Mouse (Mus musculus) thymus, adult 2 months (tissue): ENCODE results near the gene Cyp4a12b. TPM values are rescaled to one million over a fixed set of nuclear protein-coding genes. Genes with fewer than 3 reads are reported as not detected.

ENCODE experiments used
- DNase-seq: peaks from one replicate; pipeline ENCODE4 v3.0.0; 2021
- H3K27ac ChIP-seq: fragments of 200-500 bp; 2 replicates; pipeline ENCODE4 v1.5.1; 2012; ENCODE audit warnings: low read length, control low read depth; ENCODE audit not compliant: control insufficient read depth, insufficient read depth
- H3K27me3 ChIP-seq: fragments of 200-500 bp; 2 replicates; pipeline ENCODE4 v1.6.1; 2012; ENCODE audit warnings: mild to moderate bottlenecking, low read length, moderate library complexity, mixed read lengths; ENCODE audit not compliant: control insufficient read depth, insufficient read depth
- H3K36me3 ChIP-seq: fragments of 200-500 bp; 2 replicates; pipeline ENCODE4 v1.6.1; 2012; ENCODE audit warnings: mild to moderate bottlenecking, low read length, moderate library complexity; ENCODE audit not compliant: control insufficient read depth, insufficient read depth
- H3K4me1 ChIP-seq: fragments of 200-500 bp; replicated peaks from 2 replicates; pipeline ENCODE4 v1.6.1; 2012; ENCODE audit warnings: low read length; ENCODE audit not compliant: control insufficient read depth, insufficient read depth
- H3K4me3 ChIP-seq: fragments of 200-500 bp; 2 replicates; pipeline ENCODE4 v1.5.1; 2012; ENCODE audit warnings: mild to moderate bottlenecking, low read length, control low read depth, moderate library complexity; ENCODE audit not compliant: control insufficient read depth, insufficient read depth
- CTCF ChIP-seq: fragments of 200-500 bp; IDR thresholded peaks from 2 replicates; pipeline ENCODE4 v1.5.1; 2012; ENCODE audit warnings: mild to moderate bottlenecking, control low read depth, low read length, moderate library complexity, borderline replicate concordance; ENCODE audit not compliant: control insufficient read depth, poor library complexity, insufficient read depth; ENCODE audit errors: extremely low read depth
- POLR2A ChIP-seq: fragments of 200-500 bp; IDR thresholded peaks from 2 replicates; pipeline ENCODE4 v1.6.1; 2012; ENCODE audit warnings: mild to moderate bottlenecking, low read length, control low read depth, moderate library complexity; ENCODE audit not compliant: control insufficient read depth, poor library complexity, insufficient read depth; ENCODE audit errors: extremely low read depth
- WGBS: fragments of 180-500 bp; shearing (Covaris S2); methylation state at CpG from one replicate; pipeline ENCODE4 v1.1.7; 2018; 5-methylcytosine and 5-hydroxymethylcytosine counted together
- polyA plus RNA-seq: library from polyadenylated mRNA; depleted of rRNA; stranded (reverse); fragments of >200 nt; gene quantifications from 2 replicates; pipeline ENCODE4 v1.2.3, GENCODE M21; 2012; rRNA removed

Gene Cyp4a12b
- polyA plus RNA-seq, 1 experiment = 0.11 TPM

- no peak overlapping the region for H3K4me3 ChIP-seq
- H3K27ac ChIP-seq = no peak overlapping the region
- DNase-seq = no peak
- WGBS = 22% methylated on average over 6 of the region's 6 CpGs
- H3K4me1 ChIP-seq = no peaks in the 10 kb centered on the region
- TF ChIP-seq POLR2A (no peak), CTCF (no peak)
- no peaks in the 10 kb centered on the region for H3K36me3 ChIP-seq
- H3K27me3 ChIP-seq = no peaks in the 10 kb centered on the region
These were observed 69.7 kb downstream of the Cyp4a12b start for GRCm38 (mm10) chr4:115481006-115481652.

Other genes with a start within 250 kb of the Cyp4a12b start
- gene Cyp4a29, start 169.5 kb upstream of the Cyp4a12b start, polyA plus RNA-seq = not detected in 2 replicates
- gene Cyp4a12a, start 112.6 kb upstream of the Cyp4a12b start, polyA plus RNA-seq = 0.12 TPM in 1 of 2 replicates, not detected in the other
- not detected in 2 replicates for gene Cyp4a30b, start 41.0 kb downstream of the Cyp4a12b start, polyA plus RNA-seq
- gene Cyp4a14, start 84.5 kb downstream of the Cyp4a12b start, polyA plus RNA-seq = 0.11 and 0.45 TPM in 2 replicates
- gene Cyp4a10, start 106.6 kb downstream of the Cyp4a12b start, polyA plus RNA-seq = 0.07 and 0.83 TPM in 2 replicates
- 0.04 TPM in 1 of 2 replicates, not detected in the other for gene Cyp4a31, start 152.0 kb downstream of the Cyp4a12b start, polyA plus RNA-seq
- gene Cyp4a32, start 189.3 kb downstream of the Cyp4a12b start, polyA plus RNA-seq = not detected in 2 replicates
- gene Cyp4b1, start 236.1 kb downstream of the Cyp4a12b start, polyA plus RNA-seq = 6.2 and 9.2 TPM in 2 replicates